In genomic region chr10:57743606-57744016, GRCm38 (mm10) we compare ENCODE assay signal across 9 mouse cellular contexts. TPM values are rescaled to one million over a fixed set of nuclear protein-coding genes. Genes with fewer than 3 reads are reported as not detected.
DNase-seq lines count a peak whose midpoint lies in the region; ATAC-seq and TF ChIP-seq lines count a peak whose summit lies in the region.
"Had no signal": no experiment of that assay in that cellular context is flagged by ENCODE, and none has a peak within 500 bp of the region (broad histone marks: within the 10 kb centered on the region; RNA-seq: fewer than 3 reads in every experiment).

No protein-coding gene starts in this region.

- DNase-seq in ovary, postnatal 36 days (ENCODE audit: low spot score) = peak; percentile 6
- DNase-seq in ovary, adult 18-20 months (ENCODE audit: low spot score) = no peak
- DNase-seq in cerebellum, adult 9-10 months = peak; percentile 54
- DNase-seq in frontal cortex, postnatal 25 days (ENCODE audit: low spot score in 2 of 2) = peak; percentile 9 to 28
- peak; percentile 31 to 51 for DNase-seq in left cerebral cortex, postnatal 36 days (ENCODE audit: low spot score in 2 of 2)
- DNase-seq in midbrain, embryonic 10.5 days (ENCODE audit: low spot score) = peak; percentile 61
- DNase-seq in spleen, postnatal 10 days (ENCODE audit: low spot score in 2 of 2) = peak; percentile 23 to 33

- TF ChIP-seq CTCF in intestine, postnatal 0 days (IDR thresholded peaks at IDR 0.05; ENCODE audit: low read depth) = peak; percentile 89

- H3K27ac ChIP-seq in intestine, postnatal 0 days (ENCODE audit: low read depth, low read length) = no peak overlapping the region
- peak overlapping the region; percentile 75; the same call in 1 of the 2 replicates for H3K27ac ChIP-seq in midbrain, embryonic 10.5 days (replicated peaks)

- intact Hi-C loops in left cerebral cortex, postnatal 36 days (cut with DNase I) = loop anchor here (1.0 to 10.0 kb wide), 3 partner anchors 54 to 511 kb away; partner anchors contain the start of gene Gcc2

- peak overlapping the region; percentile 48 for H3K4me2 ChIP-seq in intestine, postnatal 0 days (replicated peaks; ENCODE audit: low read depth)

- H3K4me1 ChIP-seq in intestine, postnatal 0 days (replicated peaks; ENCODE audit: control insufficient read depth, insufficient read depth, low read length) = no peaks in the 10 kb centered on the region; the same call in 1 of the 2 replicates
- H3K4me1 ChIP-seq in midbrain, embryonic 10.5 days = peaks cover 12% of the 10 kb centered on the region

- 4% methylated on average over 6 of the region's 6 CpGs for WGBS in intestine, postnatal 0 days
- WGBS in midbrain, embryonic 10.5 days = 10% methylated on average over 6 of the region's 6 CpGs

- H3K4me3 ChIP-seq in intestine, postnatal 0 days (ENCODE audit: low read depth, low read length) = peak overlapping the region; percentile 36
- peak overlapping the region; percentile 40 for H3K4me3 ChIP-seq in midbrain, embryonic 10.5 days
- H3K4me3 ChIP-seq: erythroblast, embryonic 14.5 days had no signal

- no peak overlapping the region for H3K9ac ChIP-seq in intestine, postnatal 0 days (ENCODE audit: low read depth, low read length)

- no peaks in the 10 kb centered on the region for H3K36me3 ChIP-seq in intestine, postnatal 0 days (ENCODE audit: control insufficient read depth, insufficient read depth)
- H3K36me3 ChIP-seq in midbrain, embryonic 10.5 days = no peaks in the 10 kb centered on the region

- no peak for ATAC-seq in intestine, postnatal 0 days

- H3K27me3 ChIP-seq in intestine, postnatal 0 days (replicated peaks; ENCODE audit: control insufficient read depth, insufficient read depth, low read length) = no peaks in the 10 kb centered on the region
- no peaks in the 10 kb centered on the region for H3K27me3 ChIP-seq in midbrain, embryonic 10.5 days (ENCODE audit: low read depth, poor library complexity, severe bottlenecking)

- H3K9me3 ChIP-seq in intestine, postnatal 0 days (ENCODE audit: control insufficient read depth) = no peaks in the 10 kb centered on the region
- H3K9me3 ChIP-seq in midbrain, embryonic 10.5 days (replicated peaks) = no peaks in the 10 kb centered on the region

RNA-seq across cellular contexts. Expression of gene Fabp7, which starts 41.1 kb away (rescaled TPM):
- 27.7 and 29.6 TPM in 2 replicates for polyA plus RNA-seq in intestine, postnatal 0 days (2015; fragmentation: Nextera tagmentation; extraction: Ambion mirVana)
- 10 to 100 TPM; 44.4 to 50.3 TPM for total RNA-seq in left cerebral cortex, postnatal 36 days (2021)
- polyA plus RNA-seq in midbrain, embryonic 10.5 days (2016; fragmentation: Nextera tagmentation; extraction: Ambion mirVana) = 467 and 736 TPM in 2 replicates
- polyA plus RNA-seq: erythroblast, embryonic 14.5 days had no signal

RNA-seq across cellular contexts. Expression of gene Smpdl3a, which starts 50.5 kb away (rescaled TPM):
- 209 and 216 TPM in 2 replicates for polyA plus RNA-seq in intestine, postnatal 0 days (2015; fragmentation: Nextera tagmentation; extraction: Ambion mirVana)
- total RNA-seq in left cerebral cortex, postnatal 36 days (2021) = 10 to 100 TPM; 22.6 to 30.0 TPM
- polyA plus RNA-seq in midbrain, embryonic 10.5 days (2016; fragmentation: Nextera tagmentation; extraction: Ambion mirVana) = 7.2 and 10.1 TPM in 2 replicates

Comparison
In these comparisons a context has a peak if more than half of its experiments do, and no peak if none do; other contexts are left out.
1. RNA of gene Fabp7, which starts 41.1 kb away (polyA plus RNA-seq): 467 to 736 TPM in midbrain, embryonic 10.5 days; 27.7 to 29.6 TPM in intestine, postnatal 0 days; every median in the first group is over 10 times any median in the second.
2. RNA of gene Smpdl3a, which starts 50.5 kb away (polyA plus RNA-seq): 209 to 216 TPM in intestine, postnatal 0 days; 7.2 to 10.1 TPM in midbrain, embryonic 10.5 days; every median in the first group is over 10 times any median in the second.